Comparison of ENCODE assay signal across 9 mouse cellular contexts in the genomic region with DNA sequence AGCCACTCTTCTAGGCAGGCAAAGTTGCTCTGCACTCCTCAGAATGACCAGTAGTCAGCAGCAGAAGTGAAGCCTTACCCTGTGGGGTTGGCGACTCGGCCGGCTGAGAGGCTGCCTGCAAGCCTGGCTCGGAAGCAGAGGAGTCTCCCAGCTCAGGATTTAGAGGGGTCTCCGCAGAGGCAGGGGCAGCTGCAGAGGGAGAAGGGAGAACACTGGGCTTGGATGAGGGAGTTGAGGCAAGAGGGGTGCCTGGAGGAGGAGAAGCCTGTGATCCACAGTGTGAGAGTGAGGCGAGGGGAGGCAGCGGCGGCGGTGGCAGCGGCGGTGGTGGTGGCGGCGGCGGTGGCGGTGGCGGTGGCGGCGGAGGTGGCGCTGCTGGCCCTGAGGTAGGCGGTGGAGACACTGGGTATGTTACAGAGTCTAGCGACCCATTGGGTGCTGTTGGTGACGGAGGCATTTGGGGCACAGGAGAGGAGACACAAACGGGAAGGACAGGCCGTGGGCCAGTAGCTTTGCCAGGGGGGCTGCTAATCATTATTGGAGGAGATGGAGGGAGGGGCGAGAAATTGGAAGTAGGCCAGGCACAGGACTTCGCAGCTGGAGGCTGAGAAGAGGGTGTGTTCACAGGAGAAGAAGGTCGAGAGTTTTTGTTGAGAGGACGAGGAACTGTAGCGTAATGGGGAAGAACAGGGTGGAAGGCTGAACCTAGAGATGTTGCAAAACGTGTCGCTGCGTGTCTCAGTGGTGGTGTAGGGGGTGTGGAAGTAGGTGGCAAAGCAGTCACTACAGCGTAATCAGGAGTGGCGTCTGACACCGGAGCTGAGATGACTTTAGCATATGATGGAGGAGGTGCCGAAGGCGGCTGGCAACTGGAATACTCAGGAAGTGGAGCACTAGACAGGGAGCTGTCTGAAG.
DNase-seq lines count a peak whose midpoint lies in the region; ATAC-seq and TF ChIP-seq lines count a peak whose summit lies in the region.
"Had no signal": no experiment of that assay in that cellular context is flagged by ENCODE, and none has a peak within 500 bp of the region (broad histone marks: within the 10 kb centered on the region; RNA-seq: fewer than 3 reads in every experiment).

No protein-coding gene starts in this region.

- peaks cover 39% of the 10 kb centered on the region for H3K36me3 ChIP-seq in heart, embryonic 10.5 days
- no peaks in the 10 kb centered on the region for H3K36me3 ChIP-seq in thymus, adult 2 months (ENCODE audit: control insufficient read depth, insufficient read depth, low read length)
- H3K36me3 ChIP-seq in forebrain, embryonic 15.5 days: peaks cover 19% of the 10 kb centered on the region

- ATAC-seq in megakaryocyte-erythroid progenitor cell, adult 5-6 weeks (replicated peaks; ENCODE audit: low FRiP score, low TSS enrichment, poor library complexity, severe bottlenecking): peak; percentile 81
- no peak for ATAC-seq in forebrain, embryonic 15.5 days (replicated peaks)

- H3K4me1 ChIP-seq in heart, embryonic 10.5 days: peaks cover 9% of the 10 kb centered on the region
- no peaks in the 10 kb centered on the region; the same call in 1 of the 2 replicates for H3K4me1 ChIP-seq in thymus, adult 2 months (replicated peaks; ENCODE audit: control insufficient read depth, insufficient read depth, low read length)
- no peaks in the 10 kb centered on the region for H3K4me1 ChIP-seq in forebrain, embryonic 15.5 days

- no peaks in the 10 kb centered on the region for H3K9me3 ChIP-seq in heart, embryonic 10.5 days
- no peaks in the 10 kb centered on the region for H3K9me3 ChIP-seq in forebrain, embryonic 15.5 days

- 58% methylated on average over 37 of the region's 37 CpGs for WGBS in heart, embryonic 10.5 days
- 48% methylated on average over 30 of the region's 37 CpGs for WGBS in thymus, adult 2 months
- 81% methylated on average over 37 of the region's 37 CpGs for WGBS in forebrain, embryonic 15.5 days

- peak overlapping the region; percentile 53 for H3K4me3 ChIP-seq in heart, embryonic 10.5 days
- peak overlapping the region; percentile 6 for H3K4me3 ChIP-seq in thymus, adult 2 months (ENCODE audit: control insufficient read depth, insufficient read depth, low read length)
- H3K4me3 ChIP-seq in forebrain, embryonic 15.5 days: no peak overlapping the region
- H3K4me3 ChIP-seq: myocyte had no signal

- no peak for TF ChIP-seq POLR2A in thymus, adult 2 months (IDR thresholded peaks at IDR 0.05; ENCODE audit: control insufficient read depth, extremely low read depth, insufficient read depth, low read length, poor library complexity)

- peak overlapping the region; percentile 72 for H3K27ac ChIP-seq in heart, embryonic 10.5 days
- H3K27ac ChIP-seq in thymus, adult 2 months (ENCODE audit: control insufficient read depth, insufficient read depth, low read length): no peak overlapping the region
- H3K27ac ChIP-seq in forebrain, embryonic 15.5 days (replicated peaks): no peak overlapping the region

- H3K4me2 ChIP-seq in forebrain, embryonic 15.5 days (replicated peaks): no peak overlapping the region

- TF ChIP-seq CTCF in thymus, adult 2 months (IDR thresholded peaks at IDR 0.05; ENCODE audit: borderline replicate concordance, control insufficient read depth, extremely low read depth, insufficient read depth, low read length, poor library complexity): no peak

- no peak overlapping the region for H3K9ac ChIP-seq in forebrain, embryonic 15.5 days (replicated peaks)

- no peaks in the 10 kb centered on the region for H3K27me3 ChIP-seq in heart, embryonic 10.5 days (ENCODE audit: insufficient read depth, poor library complexity, severe bottlenecking)
- no peaks in the 10 kb centered on the region for H3K27me3 ChIP-seq in thymus, adult 2 months (ENCODE audit: control insufficient read depth, insufficient read depth, low read length)
- H3K27me3 ChIP-seq in forebrain, embryonic 15.5 days: no peaks in the 10 kb centered on the region

- peak; percentile 10 to 33 for DNase-seq in left cerebral cortex, adult 18-20 months (ENCODE audit: low spot score in 2 of 2)
- DNase-seq in left cerebral cortex, postnatal 14 days (ENCODE audit: low spot score in 2 of 2): no peak
- peak; percentile 16 for DNase-seq in adrenal gland, postnatal 25 days
- peak; percentile 83 for DNase-seq in heart, embryonic 10.5 days (ENCODE audit: low spot score)
- peak; percentile 5 to 38 for DNase-seq in kidney, postnatal 25 days
- peak; percentile 13 for DNase-seq in thymus, adult 2 months

- intact Hi-C loops in left cerebral cortex, postnatal 14 days (cut with DNase I): loop anchor here (5.0 kb wide), 1 partner anchor 95 kb away; a partner anchor contains a TSS

Comparison
In these comparisons a context has a peak if more than half of its experiments do, and no peak if none do; other contexts are left out.
1. DNase-seq: peak in left cerebral cortex, adult 18-20 months (2 of 2), adrenal gland, postnatal 25 days (single experiment), heart, embryonic 10.5 days (single experiment), kidney, postnatal 25 days (2 of 2) and thymus, adult 2 months (single experiment); none in left cerebral cortex, postnatal 14 days (0 of 2).